In the genomic region with DNA sequence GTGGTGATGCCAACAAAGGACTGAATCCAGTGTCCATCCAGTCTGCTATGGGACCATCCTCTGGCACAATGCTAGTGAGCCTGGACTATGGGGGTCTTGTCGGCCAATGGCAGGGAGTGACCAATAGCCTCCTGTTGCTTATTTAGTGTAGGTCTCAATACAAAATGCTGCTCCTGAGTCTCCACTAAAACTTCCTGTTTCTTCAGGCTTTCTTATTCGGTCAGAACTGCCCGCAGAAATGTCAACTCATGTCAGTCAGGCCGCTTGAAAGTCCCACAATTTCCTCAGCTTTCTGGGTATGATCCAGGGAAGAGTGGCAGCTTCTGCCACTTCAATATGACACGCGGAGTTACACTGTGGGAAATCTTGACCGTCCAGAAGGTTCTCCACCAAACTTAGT, we compare ENCODE assay signal across 17 mouse cellular contexts.
A peak's percentile ranks its signal among the peaks of the same experiment; 100 is the strongest.
DNase-seq lines count a peak whose midpoint lies in the region; ATAC-seq lines count a peak whose summit lies in the region.
"Had no signal": no experiment of that assay in that cellular context is flagged by ENCODE, and none has a peak within 500 bp of the region (broad histone marks: within the 10 kb centered on the region; RNA-seq: fewer than 3 reads in every experiment).

No protein-coding gene starts in this region.

- no peak for DNase-seq in ovary, postnatal 14 days (ENCODE audit: low spot score)
- DNase-seq in urinary bladder, postnatal 25 days (ENCODE audit: low spot score), result no peak
- no peak for DNase-seq in cerebellum, postnatal 10 days
- DNase-seq: adrenal gland, adult 2 months; adrenal gland, postnatal 10 days; adrenal gland, postnatal 25 days; cerebellum, adult 11 months; cerebellum, adult 18-20 months; cerebellum, adult 8-10 months; cerebellum, adult 9-11 months; cerebellum, postnatal 36 days had no signal

- peak; percentile 68 for ATAC-seq in common myeloid progenitor, adult 5-6 weeks (replicated peaks; ENCODE audit: low read depth, poor library complexity, severe bottlenecking)
- peak; percentile 35 for ATAC-seq in granulocyte monocyte progenitor cell, adult 5-6 weeks (replicated peaks; ENCODE audit: poor library complexity, severe bottlenecking)
- peak; percentile 18; the same call in 1 of the 2 replicates for ATAC-seq in megakaryocyte, adult 5-6 weeks (ENCODE audit: poor library complexity, severe bottlenecking)
- 0 out of 2 replicates have a peak, but pooled peaks have one; percentile 9 for ATAC-seq in megakaryocyte progenitor cell, adult 5-6 weeks (replicated peaks; ENCODE audit: poor library complexity)
- ATAC-seq: forebrain, embryonic 13.5 days; forebrain, embryonic 15.5 days had no signal

Comparison
In these comparisons a context has a peak if more than half of its experiments do, and no peak if none do; other contexts are left out.
1. ATAC-seq: peak in every context shown above with its lines; median percentile 68 in common myeloid progenitor, adult 5-6 weeks; 35 in granulocyte monocyte progenitor cell, adult 5-6 weeks; 18 in megakaryocyte, adult 5-6 weeks; 9 in megakaryocyte progenitor cell, adult 5-6 weeks.